Mouse (Mus musculus) erythroblast, embryonic 14.5 days (primary cell): ENCODE results near the gene Coro7.

Experiments used
- GATA1 ChIP-seq: IDR thresholded peaks from 2 replicates; pipeline ENCODE4 v1.6.1; 2012; ENCODE audit warnings: low read length, inconsistent platforms, mixed read lengths
- TAL1 ChIP-seq: IDR thresholded peaks from 3 replicates; pipeline ENCODE4 v1.6.1; 2012; ENCODE audit warnings: low read length, inconsistent platforms, mixed read lengths

- TF ChIP-seq GATA1 (no peak), TAL1 (no peak)
These were observed 76.1 kb downstream of the Coro7 start for GRCm38 (mm10) chr16:4603453-4603837.
